Mouse (Mus musculus) liver, embryonic 16.5 days (tissue): Measurements from ENCODE around the gene Fam19a3. TPM values are rescaled to one million over a fixed set of nuclear protein-coding genes. Genes with fewer than 3 reads are reported as not detected.

ENCODE experiments used
- polyA plus RNA-seq: library from polyadenylated mRNA; unstranded; fragments of >200 nt; fragmentation: Nextera tagmentation; extraction: Ambion mirVana; gene quantifications from 2 replicates; pipeline ENCODE4 v1.2.1, GENCODE M21; 2015

Gene Fam19a3
- polyA plus RNA-seq, 1 experiment from 2014 or later = not detected

Other genes starting within 250 kb of the Fam19a3 start
- 87.4 and 87.5 TPM in 2 replicates for gene Slc16a1, start 143.2 kb downstream of the Fam19a3 start, polyA plus RNA-seq
- 0.23 and 0.27 TPM in 2 replicates for gene Ppm1j, start 784 bp downstream of the Fam19a3 start, polyA plus RNA-seq
- gene Rhoc, start 6.5 kb upstream of the Fam19a3 start, polyA plus RNA-seq = 20.3 and 21.9 TPM in 2 replicates
- gene Mov10, start 36.7 kb upstream of the Fam19a3 start, polyA plus RNA-seq = 33.8 and 36.2 TPM in 2 replicates
- 10.9 and 13.3 TPM in 2 replicates for gene St7l, start 82.2 kb upstream of the Fam19a3 start, polyA plus RNA-seq
- gene Capza1, start 82.7 kb upstream of the Fam19a3 start, polyA plus RNA-seq = 73.3 and 79.1 TPM in 2 replicates
- 0.11 and 0.19 TPM in 2 replicates for gene Wnt2b, start 180.1 kb upstream of the Fam19a3 start, polyA plus RNA-seq